8 mouse cellular contexts compared by ENCODE assay signal in genomic region chr1:86598516-86598915, GRCm38 (mm10). TPM values are rescaled to one million over a fixed set of nuclear protein-coding genes. Genes with fewer than 3 reads are reported as not detected.
DNase-seq lines count a peak whose midpoint lies in the region; ATAC-seq and TF ChIP-seq lines count a peak whose summit lies in the region.

No protein-coding gene starts in this region.

- WGBS in limb, embryonic 14.5 days = 74% methylated on average over 3 of the region's 3 CpGs

- H3K36me3 ChIP-seq in limb, embryonic 14.5 days (ENCODE audit: control insufficient read depth, insufficient read depth, low read length) = peaks cover 77% of the 10 kb centered on the region

- intact Hi-C loops in left cerebral cortex, adult 2 months (cut with DNase I) = no loop called here

- H3K9me3 ChIP-seq in limb, embryonic 14.5 days (ENCODE audit: control insufficient read depth, low read length) = no peaks in the 10 kb centered on the region

- no peak overlapping the region for H3K4me2 ChIP-seq in limb, embryonic 14.5 days (replicated peaks; ENCODE audit: low read depth, low read length, severe bottlenecking)

- no peak overlapping the region for H3K9ac ChIP-seq in limb, embryonic 14.5 days (ENCODE audit: low read depth, low read length, severe bottlenecking)

- peak; percentile 54 for TF ChIP-seq CTCF in left cerebral cortex, adult 2 months (IDR thresholded peaks at IDR 0.05)

- DNase-seq in adrenal gland, postnatal 10 days = peak; percentile 20
- DNase-seq in adrenal gland, postnatal 36 days = no peak
- DNase-seq in left cerebral cortex, adult 2 months (ENCODE audit: extremely low spot score in 1 of 2, low spot score in 2 of 2) = no peak
- no peak for DNase-seq in left cerebral cortex, adult 8-10 months (ENCODE audit: low spot score in 2 of 2)
- peak; percentile 65 for DNase-seq in R1 (ENCODE audit: low read depth, low spot score)
- DNase-seq in limb, embryonic 14.5 days (ENCODE audit: low spot score) = peak; percentile 73
- no peak for DNase-seq in ovary, postnatal 36 days (ENCODE audit: low spot score)
- DNase-seq in layer of hippocampus, adult 8-10 months (ENCODE audit: low spot score in 2 of 2) = no peak

- TF ChIP-seq POLR2A in limb, embryonic 14.5 days (IDR thresholded peaks at IDR 0.05; ENCODE audit: borderline replicate concordance, extremely low read depth, insufficient read depth, insufficient read length) = no peak

- ATAC-seq in limb, embryonic 14.5 days (ENCODE audit: low FRiP score, low read depth) = peak; percentile 44; the same call in 1 of the 2 replicates

- H3K4me3 ChIP-seq in left cerebral cortex, adult 2 months = no peak overlapping the region
- no peak overlapping the region for H3K4me3 ChIP-seq in limb, embryonic 14.5 days (replicated peaks; ENCODE audit: low read length)

- H3K27ac ChIP-seq in left cerebral cortex, adult 2 months = no peak overlapping the region; the same call in 1 of the 2 replicates
- no peak overlapping the region for H3K27ac ChIP-seq in limb, embryonic 14.5 days (replicated peaks; ENCODE audit: low read depth, low read length)

- 0 out of 2 replicates have a peak, but pooled peaks cover 6% of the 10 kb centered on the region for H3K4me1 ChIP-seq in limb, embryonic 14.5 days (ENCODE audit: control insufficient read depth, insufficient read depth, low read length)

- H3K27me3 ChIP-seq in limb, embryonic 14.5 days (ENCODE audit: control insufficient read depth, insufficient read depth, low read length) = no peaks in the 10 kb centered on the region

RNA-seq across cellular contexts. Expression of gene Cops7b, which starts 15.8 kb away (rescaled TPM):
- total RNA-seq in adrenal gland, postnatal 10 days (2021) = 10 to 100 TPM; 10.4 to 15.0 TPM
- 10 to 100 TPM; 12.7 to 13.0 TPM for total RNA-seq in adrenal gland, postnatal 36 days (2021)
- total RNA-seq in left cerebral cortex, adult 2 months (2021) = 10 to 100 TPM; 24.5 TPM
- total RNA-seq in left cerebral cortex, adult 8-10 months (2022) = 10 to 100 TPM; 17.0 to 24.9 (median 22.3) TPM
- polyA plus RNA-seq in limb, embryonic 14.5 days (2012; rRNA removed) = 62.1 and 68.9 TPM in 2 replicates
- 35.6 and 42.6 TPM in 2 replicates for polyA plus RNA-seq in limb, embryonic 14.5 days (2014; fragmentation: Nextera tagmentation; extraction: Ambion mirVana)
- 10 to 100 TPM; 18.7 to 21.5 (median 19.8) TPM for total RNA-seq in layer of hippocampus, adult 8-10 months (2022)

RNA-seq across cellular contexts. Expression of gene Pde6d, which starts 16.1 kb away (rescaled TPM):
- 10 to 100 TPM; 28.8 to 32.8 TPM for total RNA-seq in adrenal gland, postnatal 10 days (2021)
- 10 to 100 TPM; 31.2 to 35.7 TPM for total RNA-seq in adrenal gland, postnatal 36 days (2021)
- total RNA-seq in left cerebral cortex, adult 2 months (2021) = 10 to 100 TPM; 43.7 to 50.3 TPM
- 10 to 100 TPM; 48.3 to 59.9 (median 53.5) TPM for total RNA-seq in left cerebral cortex, adult 8-10 months (2022)
- 61.1 and 63.2 TPM in 2 replicates for polyA plus RNA-seq in limb, embryonic 14.5 days (2012; rRNA removed)
- polyA plus RNA-seq in limb, embryonic 14.5 days (2014; fragmentation: Nextera tagmentation; extraction: Ambion mirVana) = 63.0 and 69.7 TPM in 2 replicates
- 10 to 100 TPM; 47.4 to 55.5 (median 49.3) TPM for total RNA-seq in layer of hippocampus, adult 8-10 months (2022)

Comparison
In these comparisons a context has a peak if more than half of its experiments do, and no peak if none do; other contexts are left out.
1. DNase-seq: peak in adrenal gland, postnatal 10 days (single experiment), R1 (single experiment) and limb, embryonic 14.5 days (single experiment); none in adrenal gland, postnatal 36 days (0 of 2), left cerebral cortex, adult 2 months (0 of 2), left cerebral cortex, adult 8-10 months (0 of 2), ovary, postnatal 36 days (single experiment) and layer of hippocampus, adult 8-10 months (0 of 2).